Mouse (Mus musculus): ENCODE measurements around the gene Ide.

GRCm38 (mm10) chr19:37306176-37306575 lies 31.5 kb downstream of the Ide start:
- TF ChIP-seq CTCF (conservative IDR thresholded peaks at IDR 0.05; ENCODE audit: insufficient read depth, insufficient read length, low read depth, low read length) (no peak), POLR2A (IDR thresholded peaks at IDR 0.05; ENCODE audit: low read depth, low read length) (no peak)
